Mouse (Mus musculus) forebrain, embryonic 11.5 days (tissue): Measurements from ENCODE around the gene Pcgf2. TPM values are rescaled to one million over a fixed set of nuclear protein-coding genes. Genes with fewer than 3 reads are reported as not detected.

Experiments used
- ATAC-seq: fragments of 200-750 bp; cut with Nextera tagmentation; replicated peaks from 2 replicates; pipeline ENCODE4 v1.8.0; 2017; ENCODE audit warnings: moderate TSS enrichment; ENCODE audit not compliant: low FRiP score
- DNase-seq: peaks from one replicate; pipeline ENCODE4 v3.0.0-alpha.2; 2017; ENCODE audit warnings: low spot score
- H3K27ac ChIP-seq: fragments of 300-500 bp; sonication (generic); 2 replicates; pipeline ENCODE4 v1.5.1; 2014; ENCODE audit warnings: low read depth, low read length
- H3K27me3 ChIP-seq: fragments of 300-500 bp; sonication (generic); 2 replicates; pipeline ENCODE4 v1.6.1; 2014; ENCODE audit warnings: mild to moderate bottlenecking, low read length, mixed read lengths; ENCODE audit not compliant: control insufficient read depth, insufficient read depth
- H3K36me3 ChIP-seq: fragments of 300-500 bp; sonication (generic); 2 replicates; pipeline ENCODE4 v1.6.1; 2014; ENCODE audit warnings: mild to moderate bottlenecking, low read length, moderate library complexity, mixed read lengths; ENCODE audit not compliant: control insufficient read depth, insufficient read depth
- H3K4me1 ChIP-seq: fragments of 300-500 bp; sonication (generic); replicated peaks from 2 replicates; pipeline ENCODE4 v1.6.1; 2014; ENCODE audit warnings: low read length, mixed read lengths; ENCODE audit not compliant: control insufficient read depth, insufficient read depth
- H3K4me2 ChIP-seq: fragments of 300-500 bp; sonication (generic); 2 replicates; pipeline ENCODE4 v1.6.1; 2014; ENCODE audit warnings: low read depth, mild to moderate bottlenecking, low read length, moderate library complexity, mixed read lengths; ENCODE audit not compliant: severe bottlenecking
- H3K4me3 ChIP-seq: fragments of 300-500 bp; sonication (generic); 2 replicates; pipeline ENCODE4 v1.5.1; 2014; ENCODE audit warnings: low read depth, low read length
- H3K9ac ChIP-seq: fragments of 300-500 bp; sonication (generic); 2 replicates; pipeline ENCODE4 v1.6.1; 2014; ENCODE audit warnings: low read length
- H3K9me3 ChIP-seq: fragments of 300-500 bp; sonication (generic); 2 replicates; pipeline ENCODE4 v1.6.1; 2016; ENCODE audit warnings: low read length, mixed read lengths; ENCODE audit not compliant: control insufficient read depth
- WGBS: fragments of 180-500 bp; shearing (Covaris S2); extraction: QIAGEN DNeasy Blood & Tissue Kit; methylation state at CpG from one replicate; pipeline ENCODE4 v1.1.7; 2014; 5-methylcytosine and 5-hydroxymethylcytosine counted together
- polyA plus RNA-seq: library from polyadenylated mRNA; unstranded; fragments of >200 nt; fragmentation: Nextera tagmentation; extraction: Ambion mirVana; gene quantifications from 2 replicates; pipeline ENCODE4 v1.2.1, GENCODE M21; 2014

The Pcgf2 gene
- polyA plus RNA-seq, 1 experiment from 2014 or later: 25.9 TPM

GRCm38 (mm10) chr11:97694921-97695711, 5.2 kb downstream of the Pcgf2 start:
- Histone ChIP-seq H3K27ac (peak overlapping the region; percentile 70), H3K27me3 (no peaks in the 10 kb centered on the region), H3K4me3 (0 out of 2 replicates have a peak overlapping the region, but pooled peaks have one; percentile 19), H3K36me3 (no peaks in the 10 kb centered on the region; the same call in 1 of the 2 replicates), H3K9me3 (no peaks in the 10 kb centered on the region), H3K4me1 (peaks cover 27% of the 10 kb centered on the region), H3K4me2 (peak overlapping the region; percentile 34), H3K9ac (no peak overlapping the region; the same call in 1 of the 2 replicates)
- no peak for ATAC-seq
- DNase-seq: no peak
- WGBS: 51% methylated on average over 17 of the region's 17 CpGs

GRCm38 (mm10) chr11:97694435-97694834, 5.9 kb downstream of the Pcgf2 start:
- no peaks in the 10 kb centered on the region; the same call in 1 of the 2 replicates for H3K36me3 ChIP-seq
- H3K9me3 ChIP-seq: no peaks in the 10 kb centered on the region
- ATAC-seq: no peak
- WGBS: 90% methylated on average over 4 of the region's 4 CpGs
- 0 out of 2 replicates have a peak overlapping the region, but pooled peaks have one; percentile 21 for H3K4me2 ChIP-seq
- DNase-seq: no peak
- no peak overlapping the region for H3K4me3 ChIP-seq
- H3K27ac ChIP-seq: peak overlapping the region; percentile 70
- H3K4me1 ChIP-seq: peaks cover 27% of the 10 kb centered on the region
- H3K27me3 ChIP-seq: no peaks in the 10 kb centered on the region
- no peak overlapping the region for H3K9ac ChIP-seq

GRCm38 (mm10) chr11:97689861-97690260, 10.4 kb downstream of the Pcgf2 start:
- ATAC-seq (no peak), DNase-seq (peak; percentile 91)
- Histone ChIP-seq H3K4me2 (no peak overlapping the region), H3K4me1 (peaks cover 4% of the 10 kb centered on the region; the same call in 1 of the 2 replicates), H3K4me3 (no peak overlapping the region), H3K9me3 (no peaks in the 10 kb centered on the region), H3K36me3 (peaks cover 3% of the 10 kb centered on the region; the same call in 1 of the 2 replicates), H3K27me3 (no peaks in the 10 kb centered on the region), H3K27ac (no peak overlapping the region), H3K9ac (no peak overlapping the region)
- WGBS: 26% methylated on average over 10 of the region's 10 CpGs

GRCm38 (mm10) chr11:97687061-97687460, 13.2 kb downstream of the Pcgf2 start:
- H3K9me3 ChIP-seq: no peaks in the 10 kb centered on the region
- H3K4me2 ChIP-seq: no peak overlapping the region
- ATAC-seq (no peak), DNase-seq (no peak)
- H3K4me1 ChIP-seq: peaks cover 2% of the 10 kb centered on the region; the same call in 1 of the 2 replicates
- WGBS: 92% methylated on average over 3 of the region's 3 CpGs
- no peaks in the 10 kb centered on the region; the same call in 1 of the 2 replicates for H3K27me3 ChIP-seq
- H3K27ac ChIP-seq: no peak overlapping the region
- H3K36me3 ChIP-seq: peaks cover 3% of the 10 kb centered on the region; the same call in 1 of the 2 replicates
- H3K9ac ChIP-seq: no peak overlapping the region
- H3K4me3 ChIP-seq: no peak overlapping the region

GRCm38 (mm10) chr11:97686322-97686908, 13.9 kb downstream of the Pcgf2 start:
- Histone ChIP-seq H3K4me2 (peak overlapping the region; percentile 71), H3K4me1 (peaks cover 2% of the 10 kb centered on the region; the same call in 1 of the 2 replicates), H3K9me3 (no peaks in the 10 kb centered on the region), H3K27ac (no peak overlapping the region), H3K9ac (peak overlapping the region; percentile 28), H3K36me3 (peaks cover 3% of the 10 kb centered on the region; the same call in 1 of the 2 replicates), H3K27me3 (no peaks in the 10 kb centered on the region; the same call in 1 of the 2 replicates), H3K4me3 (peak overlapping the region; percentile 22; the same call in 1 of the 2 replicates)
- ATAC-seq (no peak), DNase-seq (no peak)
- 73% methylated on average over 11 of the region's 11 CpGs for WGBS

GRCm38 (mm10) chr11:97685613-97686321, 14.5 kb downstream of the Pcgf2 start, which contains the start of gene Cisd3:
Gene Cisd3 (plus strand): TSS chr11:97685826.
- peaks cover 4% of the 10 kb centered on the region; the same call in 1 of the 2 replicates for H3K36me3 ChIP-seq
- H3K9ac ChIP-seq: peak within 1 kb of the TSS; percentile 28
- no peak within 1 kb of the TSS for H3K27ac ChIP-seq
- ATAC-seq (peak; percentile 80), DNase-seq (peak; percentile 91)
- H3K4me2 ChIP-seq: peak within 1 kb of the TSS; percentile 71
- no peaks in the 10 kb centered on the region for H3K9me3 ChIP-seq
- H3K27me3 ChIP-seq: no peaks in the 10 kb centered on the region; the same call in 1 of the 2 replicates
- WGBS: 1% methylated on average over 43 of the region's 43 CpGs
- peak within 1 kb of the TSS; percentile 22 for H3K4me3 ChIP-seq
- H3K4me1 ChIP-seq: peaks cover 2% of the 10 kb centered on the region; the same call in 1 of the 2 replicates

- Histone ChIP-seq H3K4me2 (no peak overlapping the region; the same call in 1 of the 2 replicates), H3K4me1 (peaks cover 2% of the 10 kb centered on the region; the same call in 1 of the 2 replicates), H3K9me3 (no peaks in the 10 kb centered on the region), H3K27ac (no peak overlapping the region), H3K4me3 (no peak overlapping the region), H3K36me3 (peaks cover 9% of the 10 kb centered on the region; the same call in 1 of the 2 replicates), H3K27me3 (no peaks in the 10 kb centered on the region; the same call in 1 of the 2 replicates), H3K9ac (no peak overlapping the region)
- no peak for ATAC-seq
- no peak for DNase-seq
- WGBS: 40% methylated on average over 7 of the region's 7 CpGs
These were observed 15.5 kb downstream of the Pcgf2 start for GRCm38 (mm10) chr11:97684766-97685165.
